Mouse (Mus musculus): Measurements from ENCODE around the gene Kcnj12. TPM values are rescaled to one million over a fixed set of nuclear protein-coding genes. Genes with fewer than 3 reads are reported as not detected.

Kcnj12 gene
- 1.6 and 1.9 TPM in 2 replicates for polyA plus RNA-seq (2015; fragmentation: Nextera tagmentation; extraction: Ambion mirVana)

- no peak within 1 kb of the TSS for H3K27ac ChIP-seq
- H3K36me3 ChIP-seq = no peaks in the 10 kb centered on the region
- 0 out of 2 replicates have a peak, but pooled peaks have one; percentile 14 for ATAC-seq
- WGBS = 1% methylated on average over 80 of the region's 81 CpGs
- H3K9ac ChIP-seq = peak within 1 kb of the TSS; percentile 34; the same call in 1 of the 2 replicates
- peaks cover 63% of the 10 kb centered on the region for H3K27me3 ChIP-seq (replicated peaks)
- 0 out of 2 replicates have a peak, but pooled peaks cover 11% of the 10 kb centered on the region for H3K4me1 ChIP-seq (replicated peaks)
- peak within 1 kb of the TSS; percentile 95 for H3K4me2 ChIP-seq (replicated peaks)
- peak within 1 kb of the TSS; percentile 52 for H3K4me3 ChIP-seq (replicated peaks)
- no peaks in the 10 kb centered on the region for H3K9me3 ChIP-seq
Observed at GRCm38 (mm10) chr11:61022550-61023391, at the start of gene Kcnj12. TSS of gene Kcnj12 (plus strand) at chr11:61022564.

GRCm38 (mm10) chr11:60975097-60975496, 47.3 kb upstream of the Kcnj12 start:
- no peaks in the 10 kb centered on the region for H3K4me1 ChIP-seq (replicated peaks)
- 71% methylated on average over 11 of the region's 11 CpGs for WGBS

DNA sequence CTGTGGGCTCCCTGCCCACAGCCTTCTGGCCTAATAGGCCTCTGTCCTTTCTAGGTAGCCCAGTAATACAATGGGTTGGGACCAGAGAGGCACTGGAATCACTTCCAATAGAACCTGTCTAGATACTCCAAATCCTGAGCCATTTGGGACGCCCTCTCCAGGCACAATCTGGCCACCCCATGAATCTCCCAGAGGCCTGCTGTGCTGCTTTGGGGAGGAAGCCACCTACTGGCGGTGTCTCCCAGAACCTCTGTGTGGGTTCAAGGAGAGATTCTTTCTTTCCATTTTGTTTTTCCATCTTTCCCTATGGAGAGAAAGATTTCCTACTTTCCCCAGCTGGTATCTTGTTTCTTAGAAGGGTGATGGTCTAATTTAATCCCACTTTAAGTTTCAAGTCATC, 46.1 kb upstream of the Kcnj12 start:
- 83% methylated on average over 2 of the region's 2 CpGs for WGBS
- Histone ChIP-seq H3K9me3 (no peaks in the 10 kb centered on the region), H3K9ac (no peak overlapping the region), H3K4me2 (replicated peaks) (no peak overlapping the region), H3K27me3 (replicated peaks) (no peaks in the 10 kb centered on the region), H3K4me1 (replicated peaks) (no peaks in the 10 kb centered on the region), H3K27ac (no peak overlapping the region), H3K36me3 (no peaks in the 10 kb centered on the region), H3K4me3 (replicated peaks) (no peak overlapping the region)
- ATAC-seq = no peak

More at GRCm38 (mm10) chr11:60975097-60975496, 47.3 kb upstream of the Kcnj12 start:
- Histone ChIP-seq H3K4me3 (replicated peaks) (no peak overlapping the region), H3K36me3 (no peaks in the 10 kb centered on the region), H3K27me3 (replicated peaks) (no peaks in the 10 kb centered on the region), H3K9ac (no peak overlapping the region), H3K4me2 (replicated peaks) (no peak overlapping the region), H3K27ac (no peak overlapping the region), H3K9me3 (no peaks in the 10 kb centered on the region)
- no peak for ATAC-seq

DNA sequence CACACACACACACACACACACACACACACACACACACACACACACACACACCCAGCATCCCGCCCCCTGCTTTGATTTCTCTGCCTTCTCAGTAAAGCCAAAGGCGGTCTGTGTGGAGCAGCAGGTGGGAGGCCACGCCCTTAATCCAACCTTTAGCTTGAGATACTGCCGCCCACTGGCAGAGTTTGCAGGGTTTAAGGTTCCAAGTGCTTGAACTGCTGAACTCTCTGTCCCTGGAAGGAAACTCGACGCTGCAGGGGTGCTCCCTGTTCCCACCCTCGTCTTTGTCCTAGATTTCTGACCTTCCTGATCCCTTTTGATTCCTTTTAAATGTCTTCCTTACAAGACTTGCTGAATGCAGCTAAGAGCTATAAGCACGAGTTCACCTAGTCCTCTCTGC, 45.6 kb upstream of the Kcnj12 start:
- H3K27ac ChIP-seq = no peak overlapping the region
- H3K27me3 ChIP-seq (replicated peaks) = no peaks in the 10 kb centered on the region
- peak; percentile 90 for ATAC-seq
- H3K4me2 ChIP-seq (replicated peaks) = no peak overlapping the region
- WGBS = 20% methylated on average over 8 of the region's 8 CpGs
- H3K4me3 ChIP-seq (replicated peaks) = no peak overlapping the region
- no peaks in the 10 kb centered on the region for H3K9me3 ChIP-seq
- H3K36me3 ChIP-seq = no peaks in the 10 kb centered on the region
- no peak overlapping the region for H3K9ac ChIP-seq
- no peaks in the 10 kb centered on the region for H3K4me1 ChIP-seq (replicated peaks)

- Histone ChIP-seq H3K36me3 (no peaks in the 10 kb centered on the region), H3K4me3 (replicated peaks) (no peak overlapping the region), H3K4me2 (replicated peaks) (no peak overlapping the region), H3K4me1 (replicated peaks) (no peaks in the 10 kb centered on the region), H3K27ac (no peak overlapping the region), H3K9me3 (no peaks in the 10 kb centered on the region), H3K9ac (no peak overlapping the region), H3K27me3 (replicated peaks) (no peaks in the 10 kb centered on the region)
- ATAC-seq = peak; percentile 82
- WGBS = 50% methylated on average over 3 of the region's 3 CpGs
Observed at GRCm38 (mm10) chr11:60977153-60977552, 45.2 kb upstream of the Kcnj12 start.

- Histone ChIP-seq H3K4me1 (replicated peaks) (no peaks in the 10 kb centered on the region), H3K9ac (no peak overlapping the region), H3K27me3 (replicated peaks) (no peaks in the 10 kb centered on the region), H3K4me3 (replicated peaks) (no peak overlapping the region), H3K9me3 (no peaks in the 10 kb centered on the region), H3K27ac (no peak overlapping the region), H3K4me2 (replicated peaks) (no peak overlapping the region), H3K36me3 (no peaks in the 10 kb centered on the region)
- ATAC-seq = no peak
- 70% methylated on average over 2 of the region's 2 CpGs for WGBS
Observed at GRCm38 (mm10) chr11:60978658-60979057, 43.7 kb upstream of the Kcnj12 start.

DNA sequence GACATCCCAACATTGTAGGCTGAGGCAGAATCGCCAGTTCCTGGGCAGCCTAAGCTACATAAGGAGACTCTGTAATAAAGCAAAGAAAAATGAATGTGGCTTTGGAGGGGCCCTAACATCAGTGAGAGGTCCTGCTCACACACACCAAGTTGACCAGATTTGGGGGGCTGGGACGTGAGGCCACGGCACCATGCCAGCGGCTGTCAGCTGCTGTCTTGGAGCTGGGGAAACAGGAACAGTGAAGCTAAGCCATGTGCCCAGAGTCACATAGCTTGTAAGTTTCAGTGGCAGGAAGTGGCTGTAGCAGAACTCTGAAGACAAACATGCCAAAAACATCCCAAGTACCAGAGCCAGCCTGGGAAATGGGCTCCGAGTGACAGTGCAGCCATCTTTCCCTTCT, 42.6 kb upstream of the Kcnj12 start:
- no peaks in the 10 kb centered on the region for H3K27me3 ChIP-seq (replicated peaks)
- no peak overlapping the region for H3K27ac ChIP-seq
- ATAC-seq = no peak
- H3K36me3 ChIP-seq = no peaks in the 10 kb centered on the region
- no peak overlapping the region for H3K4me3 ChIP-seq (replicated peaks)
- no peak overlapping the region for H3K9ac ChIP-seq
- H3K4me2 ChIP-seq (replicated peaks) = no peak overlapping the region
- no peaks in the 10 kb centered on the region for H3K4me1 ChIP-seq (replicated peaks)
- H3K9me3 ChIP-seq = no peaks in the 10 kb centered on the region
- WGBS = 77% methylated on average over 5 of the region's 5 CpGs

DNA sequence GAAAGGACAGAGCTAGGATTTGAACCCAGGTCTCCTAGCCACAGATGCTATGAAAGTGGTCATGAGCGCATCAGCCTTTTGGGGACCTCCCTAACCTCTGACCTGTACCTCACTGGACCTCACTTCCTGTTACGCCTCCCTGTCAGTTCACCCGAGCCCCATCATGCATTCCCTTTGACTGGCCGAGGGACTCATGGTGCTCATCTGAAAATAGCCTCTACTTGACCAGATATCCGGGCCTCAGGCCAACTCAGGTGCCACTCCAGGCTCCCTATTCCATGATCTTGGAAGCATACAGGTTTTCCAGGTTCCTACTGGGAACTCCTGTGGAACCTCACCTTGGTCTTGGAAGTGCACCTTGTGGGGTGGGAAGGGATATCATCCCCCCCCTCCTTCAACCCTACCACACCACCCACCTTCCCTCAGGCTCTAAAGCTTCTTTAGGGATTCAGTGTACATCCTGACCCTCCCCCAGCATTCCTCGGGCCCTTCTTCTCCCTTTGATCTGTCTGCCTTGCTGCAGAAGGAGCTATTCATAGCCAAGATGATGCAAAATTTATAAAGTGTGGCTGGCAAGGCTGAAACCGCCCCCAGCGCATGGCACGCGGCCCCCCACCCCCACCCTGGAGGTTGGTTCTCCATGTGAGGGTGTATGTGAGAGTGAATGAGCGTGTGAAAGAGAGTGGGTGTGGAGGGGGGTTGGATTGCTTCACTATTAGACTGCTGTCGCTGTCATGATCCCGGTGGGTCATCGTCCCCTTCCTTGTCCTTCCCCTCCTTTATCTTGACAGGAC, 40.5 kb upstream of the Kcnj12 start:
- ATAC-seq = no peak
- Histone ChIP-seq H3K9me3 (no peaks in the 10 kb centered on the region), H3K27ac (no peak overlapping the region), H3K27me3 (replicated peaks) (no peaks in the 10 kb centered on the region), H3K9ac (no peak overlapping the region), H3K36me3 (no peaks in the 10 kb centered on the region), H3K4me3 (replicated peaks) (no peak overlapping the region), H3K4me2 (replicated peaks) (no peak overlapping the region), H3K4me1 (replicated peaks) (no peaks in the 10 kb centered on the region)
- 66% methylated on average over 14 of the region's 14 CpGs for WGBS

- Histone ChIP-seq H3K9ac (no peak overlapping the region), H3K36me3 (no peaks in the 10 kb centered on the region), H3K4me1 (replicated peaks) (no peaks in the 10 kb centered on the region), H3K4me2 (replicated peaks) (no peak overlapping the region), H3K27ac (no peak overlapping the region), H3K27me3 (replicated peaks) (no peaks in the 10 kb centered on the region), H3K9me3 (no peaks in the 10 kb centered on the region), H3K4me3 (replicated peaks) (no peak overlapping the region)
- no peak for ATAC-seq
- WGBS = 76% methylated on average over 13 of the region's 13 CpGs
Observed at GRCm38 (mm10) chr11:60984912-60985558, 37.3 kb upstream of the Kcnj12 start.

DNA sequence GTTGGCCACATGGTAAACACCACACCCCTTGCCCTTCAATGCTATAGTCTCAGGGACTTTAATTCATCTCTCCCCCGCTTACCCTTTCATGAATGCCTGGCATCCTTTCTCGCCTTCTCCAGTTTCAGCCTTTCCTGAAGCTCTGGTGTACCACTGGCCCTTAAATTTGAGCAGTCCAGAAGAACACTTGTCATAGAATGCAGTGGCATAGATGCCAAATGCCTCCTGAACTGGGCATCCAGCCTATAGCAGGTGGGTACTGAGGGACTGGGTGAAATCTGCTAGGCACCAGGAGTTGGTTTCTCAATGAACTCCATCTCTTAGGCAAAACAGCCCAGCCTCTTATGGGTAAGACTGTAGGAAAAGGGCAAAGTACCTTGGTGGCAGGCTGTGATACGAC, 31.9 kb upstream of the Kcnj12 start:
- no peak for ATAC-seq
- H3K9me3 ChIP-seq = no peaks in the 10 kb centered on the region
- H3K27me3 ChIP-seq (replicated peaks) = no peaks in the 10 kb centered on the region
- H3K9ac ChIP-seq = no peak overlapping the region
- no peaks in the 10 kb centered on the region for H3K4me1 ChIP-seq (replicated peaks)
- no peaks in the 10 kb centered on the region for H3K36me3 ChIP-seq
- WGBS = 72% methylated on average over 3 of the region's 3 CpGs
- H3K4me3 ChIP-seq (replicated peaks) = no peak overlapping the region
- H3K4me2 ChIP-seq (replicated peaks) = no peak overlapping the region
- H3K27ac ChIP-seq = no peak overlapping the region

GRCm38 (mm10) chr11:61002736-61003135, 19.6 kb upstream of the Kcnj12 start:
- 79% methylated on average over 8 of the region's 8 CpGs for WGBS
- Histone ChIP-seq H3K4me3 (replicated peaks) (no peak overlapping the region), H3K27ac (no peak overlapping the region), H3K36me3 (no peaks in the 10 kb centered on the region), H3K9me3 (no peaks in the 10 kb centered on the region), H3K4me2 (replicated peaks) (no peak overlapping the region), H3K27me3 (replicated peaks) (no peaks in the 10 kb centered on the region), H3K4me1 (replicated peaks) (0 out of 2 replicates have a peak, but pooled peaks cover 2% of the 10 kb centered on the region), H3K9ac (no peak overlapping the region)
- ATAC-seq = no peak

DNA sequence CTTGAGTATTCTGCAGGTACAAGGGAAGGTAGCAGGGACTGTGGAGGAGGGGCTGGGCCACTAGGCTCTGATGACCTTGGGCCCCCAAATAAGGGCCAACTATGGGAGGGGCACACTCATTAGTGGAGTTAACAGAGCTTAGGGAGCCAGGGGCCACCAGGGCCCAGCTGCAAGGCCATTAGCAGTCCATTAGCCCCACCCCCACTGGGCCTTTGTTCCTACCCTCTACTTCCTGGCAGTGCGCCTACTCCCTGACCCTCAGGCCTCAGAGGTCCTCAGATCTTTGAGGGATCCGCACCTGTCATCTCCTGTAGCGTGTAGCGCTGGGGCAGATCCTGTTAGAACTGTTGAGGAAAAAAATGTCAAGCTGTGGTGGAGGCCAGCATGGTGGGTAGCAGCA, 18.3 kb upstream of the Kcnj12 start:
- no peaks in the 10 kb centered on the region for H3K36me3 ChIP-seq
- H3K4me3 ChIP-seq (replicated peaks) = no peak overlapping the region
- H3K27ac ChIP-seq = peak overlapping the region; percentile 40; the same call in 1 of the 2 replicates
- H3K27me3 ChIP-seq (replicated peaks) = no peaks in the 10 kb centered on the region
- H3K9ac ChIP-seq = no peak overlapping the region
- 52% methylated on average over 4 of the region's 4 CpGs for WGBS
- no peak overlapping the region for H3K4me2 ChIP-seq (replicated peaks)
- 0 out of 2 replicates have a peak, but pooled peaks cover 2% of the 10 kb centered on the region for H3K4me1 ChIP-seq (replicated peaks)
- no peaks in the 10 kb centered on the region for H3K9me3 ChIP-seq
- peak; percentile 31; the same call in 1 of the 2 replicates for ATAC-seq

Measured in intestine, embryonic 15.5 days (tissue).